Mouse (Mus musculus): Measurements from ENCODE around the gene Gm20388. TPM values are rescaled to one million over a fixed set of nuclear protein-coding genes. Genes with fewer than 3 reads are reported as not detected.

Gm20388 gene
- total RNA-seq, 2 experiments from 2014 or later: 2.2 to 7.6 TPM

DNA sequence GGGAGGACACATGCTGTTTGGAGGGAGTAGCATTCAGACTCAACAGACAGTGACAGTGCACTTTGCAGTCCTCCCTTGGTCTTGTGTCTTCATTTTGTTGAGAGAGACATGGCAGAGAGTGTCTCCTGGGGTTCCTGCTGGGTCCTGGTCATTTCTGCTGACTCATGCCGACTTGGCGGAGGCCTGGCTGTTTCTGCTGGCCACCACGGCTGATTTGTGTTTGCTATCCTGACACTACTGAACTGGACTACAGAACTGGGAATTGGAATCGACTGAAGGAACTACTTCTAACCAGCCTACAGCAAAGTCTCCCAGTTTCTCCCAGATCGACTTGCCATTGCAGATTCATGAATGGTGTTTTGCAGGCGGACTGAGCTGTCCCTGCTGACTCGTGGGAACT, 2028.1 kb downstream of the Gm20388 start:
- H3K4me3 ChIP-seq: no peak overlapping the region
- H3K27ac ChIP-seq: no peak overlapping the region
- no peak for TF ChIP-seq CTCF (conservative IDR thresholded peaks at IDR 0.05)
- no peak for DNase-seq (ENCODE audit: low spot score in 2 of 2)

DNA sequence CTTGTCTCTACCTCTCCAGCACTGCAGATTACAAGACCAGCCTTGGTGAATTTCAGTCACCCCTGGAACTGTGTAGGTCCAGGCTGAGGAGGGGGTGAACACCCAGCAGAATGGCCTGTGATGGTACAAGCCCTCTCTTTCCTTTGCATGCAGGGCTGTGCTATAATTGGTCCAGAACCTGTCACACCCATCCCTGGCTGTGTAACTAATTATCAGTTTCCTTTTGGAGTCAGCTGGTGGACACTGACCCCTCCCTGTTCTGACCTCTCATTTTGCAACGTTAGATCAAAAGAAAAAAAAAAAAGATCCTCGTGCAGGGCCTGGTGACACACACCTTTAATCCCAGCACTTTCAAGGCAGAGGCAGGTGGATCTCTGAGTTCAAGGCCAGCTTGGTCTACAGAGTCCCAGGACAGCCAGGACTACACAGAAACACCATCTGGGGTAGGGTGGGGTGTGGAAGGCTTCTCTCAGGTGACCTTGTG, 2032.5 kb downstream of the Gm20388 start:
- H3K4me3 ChIP-seq: no peak overlapping the region

DNA sequence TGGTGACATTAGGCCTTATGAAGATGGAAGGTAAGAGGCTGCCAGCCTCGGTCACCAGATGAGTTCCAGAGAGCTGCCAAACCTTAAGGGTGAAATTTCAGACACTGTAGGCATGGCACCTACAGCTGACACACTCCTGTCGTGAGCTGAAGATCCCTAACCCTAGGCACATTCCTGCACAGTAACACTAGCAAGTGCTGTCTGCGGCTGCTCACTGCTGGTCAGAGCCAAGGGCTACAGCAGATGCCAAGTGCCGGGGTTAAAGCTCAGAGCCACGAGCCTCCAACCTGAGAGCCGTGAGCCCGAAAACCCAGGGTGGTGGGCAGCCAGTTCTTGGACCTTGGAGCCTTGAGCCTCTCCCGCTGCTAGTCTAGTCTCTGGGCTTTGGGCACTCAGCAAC, 2033.1 kb downstream of the Gm20388 start:
- Histone ChIP-seq H3K4me3 (no peak overlapping the region), H3K27ac (no peak overlapping the region)
- TF ChIP-seq CTCF (conservative IDR thresholded peaks at IDR 0.05): no peak
- DNase-seq (ENCODE audit: low spot score in 2 of 2): no peak

More for the DNA sequence above, 2032.5 kb downstream of the Gm20388 start:
- no peak for TF ChIP-seq CTCF (conservative IDR thresholded peaks at IDR 0.05)
- H3K27ac ChIP-seq: no peak overlapping the region
- DNase-seq (ENCODE audit: low spot score in 2 of 2): no peak

DNA sequence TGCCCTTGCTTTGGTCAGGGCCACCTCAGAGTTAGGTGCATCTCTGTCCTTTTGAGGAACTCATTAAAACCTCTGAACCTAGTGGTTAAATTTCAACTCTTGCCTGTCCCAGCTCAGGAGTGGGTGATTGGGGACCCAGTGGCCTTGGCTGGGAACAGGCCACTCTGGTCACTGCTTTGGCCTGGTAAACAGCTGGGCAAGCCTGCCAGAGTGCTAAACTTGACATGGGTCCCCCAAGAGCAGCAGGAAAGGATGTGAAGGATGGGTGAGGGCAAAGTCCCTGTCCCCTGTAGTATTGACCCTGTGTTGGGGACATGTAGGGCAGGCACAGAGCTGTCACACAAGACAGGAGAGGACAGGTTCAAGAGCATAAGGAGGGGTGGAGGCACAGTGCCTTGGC, 2034.2 kb downstream of the Gm20388 start, which contains the start of gene Car5a:
Car5a (minus strand) TSS at position 74 of the 400 bp plus-strand sequence.
- H3K27ac ChIP-seq: no peak within 1 kb of the TSS
- no peak within 1 kb of the TSS for H3K4me3 ChIP-seq
- no peak for DNase-seq (ENCODE audit: low spot score in 2 of 2)
- no peak for TF ChIP-seq CTCF (conservative IDR thresholded peaks at IDR 0.05)

DNA sequence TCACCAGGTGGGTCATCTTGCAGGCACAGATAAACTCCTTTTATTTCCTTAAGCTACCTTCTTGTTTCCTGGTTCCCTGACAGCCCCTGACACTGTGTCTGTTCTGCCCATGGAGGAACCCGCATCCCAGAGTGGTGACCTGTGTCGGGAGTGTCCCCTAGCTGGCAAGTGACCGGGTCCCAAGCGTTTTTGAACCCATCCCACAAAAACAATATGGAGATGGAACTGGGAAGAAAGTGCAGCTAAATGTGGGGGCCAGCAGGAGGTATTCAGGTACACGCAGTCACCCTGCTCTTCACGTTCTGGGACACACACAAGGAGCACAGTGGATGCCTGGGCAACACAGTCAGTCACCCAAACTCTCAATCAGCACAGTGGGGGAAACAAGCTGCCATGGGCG, 2035.7 kb downstream of the Gm20388 start:
- no peak overlapping the region for H3K27ac ChIP-seq
- H3K4me3 ChIP-seq: no peak overlapping the region
- TF ChIP-seq CTCF (conservative IDR thresholded peaks at IDR 0.05): no peak
- DNase-seq (ENCODE audit: low spot score in 2 of 2): no peak

DNA sequence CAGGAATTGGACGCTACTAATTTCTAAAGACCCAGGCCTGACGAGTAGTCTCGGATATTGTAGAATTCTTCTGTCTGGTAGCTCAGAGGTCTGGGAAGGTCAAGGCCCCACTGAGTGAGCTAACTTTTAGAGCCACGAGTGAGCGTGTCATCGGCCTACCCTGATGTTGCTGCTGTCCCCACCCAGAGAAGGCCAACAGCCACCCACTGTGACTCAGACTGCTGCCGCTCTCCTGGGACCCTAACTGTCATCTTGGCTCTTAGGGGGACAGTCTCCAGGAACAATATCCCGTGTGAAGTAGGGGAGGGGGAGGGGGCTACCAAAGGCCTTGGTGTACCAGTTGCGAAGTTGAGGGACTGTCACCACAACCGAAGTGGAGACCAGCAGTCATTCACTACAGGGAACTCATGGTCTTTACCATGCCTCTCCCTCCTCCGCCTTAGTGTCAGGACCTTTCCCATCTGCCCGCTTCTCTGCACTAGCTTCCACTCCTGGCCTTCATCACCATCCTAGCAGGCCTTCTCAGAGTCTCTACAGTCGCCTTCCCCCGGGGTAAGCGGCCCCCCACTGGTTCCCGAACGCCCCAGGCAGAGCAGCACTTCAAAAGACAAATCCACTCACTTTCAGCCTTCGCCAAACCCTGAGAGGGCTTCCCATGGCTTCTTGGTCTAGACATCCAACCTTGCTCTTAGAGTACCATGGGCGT, 2036.6 kb downstream of the Gm20388 start:
- TF ChIP-seq CTCF (conservative IDR thresholded peaks at IDR 0.05): no peak
- peak overlapping the region; percentile 33 for H3K4me3 ChIP-seq
- DNase-seq (ENCODE audit: low spot score in 2 of 2): no peak
- H3K27ac ChIP-seq: peak overlapping the region; percentile 61; the same call in 1 of the 2 replicates

DNA sequence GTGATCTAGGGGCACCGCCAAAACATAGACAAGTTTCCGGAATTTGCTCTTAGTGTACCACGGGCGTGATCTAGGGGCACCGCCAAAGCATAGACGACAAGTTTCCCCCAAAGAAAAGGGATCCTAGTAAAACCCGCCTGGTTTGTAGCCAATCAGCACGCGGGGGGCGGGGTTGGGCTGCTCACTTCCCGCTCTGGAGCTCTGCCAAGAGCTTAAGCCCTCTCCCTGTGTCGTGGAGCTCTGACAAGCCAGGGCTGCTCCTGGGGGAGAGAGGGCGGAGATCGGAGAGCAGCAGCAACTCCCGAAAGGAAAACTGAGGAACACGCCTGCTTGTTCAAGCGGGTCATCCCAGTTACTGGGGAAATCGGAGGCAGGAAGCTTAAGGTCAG, 2037.1 kb downstream of the Gm20388 start:
- peak; percentile 70 to 74 for DNase-seq (ENCODE audit: low spot score in 2 of 2)
- peak overlapping the region; percentile 71; the same call in 1 of the 2 replicates for H3K27ac ChIP-seq
- H3K4me3 ChIP-seq: peak overlapping the region; percentile 33
- TF ChIP-seq CTCF (conservative IDR thresholded peaks at IDR 0.05): no peak

DNA sequence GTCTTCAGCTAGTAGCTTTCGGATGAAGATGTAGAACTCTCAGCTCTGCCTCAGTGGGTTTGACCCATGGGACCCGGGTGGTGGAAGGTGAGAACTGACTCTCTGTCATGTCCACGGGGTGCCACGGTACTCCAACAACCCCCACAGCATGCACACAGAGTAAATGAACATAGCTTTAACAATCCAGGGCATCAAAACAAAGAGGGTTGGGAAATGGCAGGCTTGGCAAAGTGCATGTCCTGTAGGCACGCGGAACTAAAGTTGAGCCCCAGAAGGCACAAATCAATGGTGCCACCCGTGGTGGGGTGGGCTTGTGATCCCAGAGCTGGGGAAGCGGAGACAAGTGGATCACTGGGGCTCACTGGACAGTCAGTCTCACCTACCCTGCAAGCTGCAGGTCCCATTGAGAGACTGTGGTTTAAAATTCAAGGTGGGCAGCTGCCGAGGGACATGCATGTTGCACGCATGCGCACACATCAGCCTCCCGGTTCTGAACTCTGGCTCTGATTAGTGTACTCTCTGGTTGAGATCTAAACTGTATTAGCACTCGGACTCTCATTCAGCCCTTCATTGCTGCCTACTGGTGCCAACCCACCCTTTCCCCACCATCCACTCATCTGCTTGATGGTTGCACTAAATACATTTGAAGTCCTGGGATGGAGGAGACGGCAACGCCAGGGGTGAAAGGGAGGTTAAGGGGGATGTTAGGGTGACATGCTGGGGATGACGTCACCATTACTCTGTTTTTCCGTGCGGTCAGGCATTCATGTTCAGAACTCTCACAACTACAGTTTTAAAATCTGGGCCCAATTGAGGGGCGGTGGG, 2037.9 kb downstream of the Gm20388 start:
- DNase-seq (ENCODE audit: low spot score in 2 of 2): no peak
- Histone ChIP-seq H3K27ac (peak overlapping the region; percentile 71; the same call in 1 of the 2 replicates), H3K4me3 (peak overlapping the region; percentile 33)
- TF ChIP-seq CTCF (conservative IDR thresholded peaks at IDR 0.05): no peak

DNA sequence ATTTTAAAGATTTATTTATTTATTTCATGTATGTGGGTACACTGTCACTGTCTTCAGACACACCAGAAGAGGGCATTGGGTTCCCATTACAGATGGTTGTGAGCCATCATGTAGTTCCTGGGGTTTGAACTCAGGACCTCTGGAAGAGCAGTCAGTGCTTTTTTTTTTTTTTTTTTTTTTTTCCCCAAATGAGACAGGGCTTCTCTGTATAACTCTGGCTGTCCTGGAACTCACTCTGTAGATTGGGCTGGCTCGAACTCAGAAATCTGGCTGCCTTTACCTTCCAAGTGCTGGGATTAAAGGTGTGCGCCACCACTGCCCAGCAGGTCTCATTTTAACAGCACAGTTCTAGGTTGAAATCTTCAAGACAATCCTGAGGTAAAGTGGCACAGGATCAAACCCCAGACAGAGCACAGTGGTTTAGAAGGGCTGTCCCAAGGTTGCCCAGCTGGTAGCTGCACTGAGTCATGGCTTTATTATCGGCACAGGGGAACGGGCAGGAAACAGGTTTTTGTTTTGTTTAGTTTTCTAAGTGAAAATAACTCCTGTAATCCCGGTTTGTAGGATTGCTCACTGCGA, 2038.7 kb downstream of the Gm20388 start, which contains the start of gene Banp:
Banp (plus strand) TSS at position 529 of the 579 bp plus-strand sequence.
- Histone ChIP-seq H3K27ac (peak within 1 kb of the TSS; percentile 99), H3K4me3 (peak within 1 kb of the TSS; percentile 66)
- DNase-seq (ENCODE audit: low spot score in 2 of 2): no peak
- no peak for TF ChIP-seq CTCF (conservative IDR thresholded peaks at IDR 0.05)

DNA sequence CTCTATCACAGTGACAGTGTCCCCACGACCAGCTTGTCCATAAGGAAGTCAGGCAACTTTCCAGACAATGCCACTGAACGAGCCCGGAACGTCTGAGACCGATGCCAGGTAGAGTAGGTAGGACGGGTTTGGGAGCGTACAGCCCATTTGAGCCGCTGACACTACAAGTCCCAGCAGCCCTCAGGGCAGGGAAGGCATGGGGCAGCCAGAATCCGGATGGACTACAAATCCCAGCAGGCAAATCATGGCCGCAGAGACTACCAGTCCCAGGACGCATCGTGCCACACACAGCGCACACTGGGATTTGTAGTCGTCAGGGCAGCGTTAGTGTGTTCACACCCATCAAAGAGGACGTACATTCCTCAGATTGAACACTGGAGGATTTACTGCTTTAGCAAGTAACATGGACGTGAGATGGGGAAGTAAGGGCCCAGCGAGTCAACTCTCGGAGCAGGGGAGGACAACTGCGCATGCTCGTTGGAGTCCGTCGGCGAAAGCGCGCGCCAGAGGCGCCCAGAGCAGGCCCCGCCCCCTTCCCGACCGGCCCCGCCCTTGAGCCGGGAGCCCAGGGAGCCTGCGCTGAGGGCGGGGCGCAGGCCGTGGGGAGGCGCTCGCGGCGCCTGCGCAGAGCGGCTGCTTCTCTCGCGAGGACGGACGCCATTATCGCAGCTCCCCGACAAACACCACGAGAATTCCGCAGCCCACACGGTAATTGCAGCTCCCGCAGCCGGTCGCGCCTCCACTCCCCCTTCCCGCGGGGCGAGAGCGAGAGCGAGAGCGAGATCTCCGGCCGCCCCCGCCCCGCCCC, 2039.5 kb downstream of the Gm20388 start:
- no peak for TF ChIP-seq CTCF (conservative IDR thresholded peaks at IDR 0.05)
- DNase-seq (ENCODE audit: low spot score in 2 of 2): peak; percentile 98
- Histone ChIP-seq H3K4me3 (peak overlapping the region; percentile 66), H3K27ac (peak overlapping the region; percentile 99)

DNA sequence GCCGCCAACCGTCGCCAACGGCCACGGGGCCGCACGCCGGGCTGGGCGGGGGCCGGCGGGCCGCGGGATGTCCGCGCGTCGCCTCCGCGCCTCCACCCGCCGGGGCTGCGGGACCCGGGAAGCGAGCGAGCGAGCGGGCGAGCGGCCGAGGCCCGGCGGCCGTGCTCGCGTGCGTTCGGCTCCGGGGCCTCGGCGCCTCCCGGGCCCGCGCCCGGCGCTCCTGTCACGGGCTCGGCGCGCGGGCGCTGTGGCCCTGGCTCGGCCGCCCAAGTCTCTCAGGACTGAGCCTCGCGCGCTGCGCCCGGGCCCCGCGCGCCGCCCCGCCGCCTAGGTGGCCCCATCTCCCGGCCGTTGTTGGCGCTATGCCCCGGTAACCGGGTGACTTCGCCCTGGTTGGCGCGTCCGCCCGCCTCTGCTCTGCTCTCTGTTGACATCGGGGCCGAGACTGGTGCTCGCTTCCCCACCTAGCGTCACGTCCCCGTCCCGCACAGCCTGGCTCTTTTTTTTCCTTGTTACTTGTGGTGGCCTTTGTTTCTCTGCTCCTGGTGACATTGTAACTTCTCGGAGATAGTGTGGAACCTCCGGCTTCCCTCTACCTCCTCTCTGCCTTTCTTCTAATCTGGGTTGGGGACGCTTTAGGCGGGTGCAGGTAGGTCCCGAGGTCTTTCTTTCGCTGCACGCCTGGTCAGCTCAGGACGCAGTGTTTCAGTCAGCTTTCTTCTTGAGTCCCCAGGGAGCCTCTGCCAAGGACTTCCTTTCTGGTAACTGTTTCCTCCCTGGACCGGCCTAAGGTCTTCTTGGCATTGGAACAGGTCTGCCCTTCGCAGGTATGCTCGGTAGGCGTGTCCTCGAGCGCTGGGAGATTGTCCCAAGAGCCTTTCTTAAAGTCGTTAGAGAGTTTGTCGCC, 2040.4 kb downstream of the Gm20388 start:
- TF ChIP-seq CTCF (conservative IDR thresholded peaks at IDR 0.05): peak; percentile 54
- Histone ChIP-seq H3K27ac (peak overlapping the region; percentile 99), H3K4me3 (peak overlapping the region; percentile 66)
- peak in 1 of 2 experiments; percentile 58 for DNase-seq (ENCODE audit: low spot score in 2 of 2)
